Mouse (Mus musculus): Measurements from ENCODE around the gene Acsl1.

Acsl1 gene

DNA sequence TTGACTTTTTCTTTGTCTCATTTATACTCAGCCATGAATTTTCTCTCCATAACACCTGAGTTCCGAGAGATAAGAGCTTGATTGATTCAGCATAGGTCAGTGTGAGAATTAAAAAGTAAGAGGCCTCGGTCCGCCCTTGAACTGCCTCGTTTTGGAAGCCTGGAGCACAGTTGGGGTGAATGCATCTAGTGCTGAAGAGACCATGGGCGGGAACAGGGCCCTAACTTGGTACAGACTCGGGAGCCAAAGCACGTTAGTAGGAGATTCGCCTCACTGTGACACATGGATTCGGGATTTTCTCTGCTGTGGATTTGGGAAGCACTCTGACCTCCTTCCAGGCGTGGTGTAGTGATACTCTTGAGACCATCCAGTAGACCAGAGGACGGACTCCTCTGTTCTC, 4.6 kb downstream of the Acsl1 start:
- DNase-seq (ENCODE audit: low read depth, low spot score) = no peak

DNA sequence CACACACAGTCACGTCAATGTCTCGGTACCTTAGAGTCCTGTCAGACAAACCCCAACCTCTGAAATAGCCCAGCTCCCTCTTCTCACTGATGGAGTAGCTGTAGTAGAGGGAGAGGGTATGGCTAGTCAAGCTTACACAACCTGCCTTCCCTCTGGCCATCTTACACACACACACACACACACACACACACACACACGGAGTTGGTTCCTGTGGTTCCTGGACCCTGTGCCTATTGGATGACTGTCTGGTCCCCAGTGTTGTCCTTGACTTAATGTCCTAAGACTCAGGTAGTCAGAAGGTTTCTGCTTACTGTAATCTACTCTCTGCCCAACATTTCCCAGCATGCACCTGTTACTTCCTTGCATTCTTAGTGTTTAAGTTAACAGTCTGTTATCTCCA, 5.1 kb downstream of the Acsl1 start:
- no peak for DNase-seq (ENCODE audit: low read depth, low spot score)

DNA sequence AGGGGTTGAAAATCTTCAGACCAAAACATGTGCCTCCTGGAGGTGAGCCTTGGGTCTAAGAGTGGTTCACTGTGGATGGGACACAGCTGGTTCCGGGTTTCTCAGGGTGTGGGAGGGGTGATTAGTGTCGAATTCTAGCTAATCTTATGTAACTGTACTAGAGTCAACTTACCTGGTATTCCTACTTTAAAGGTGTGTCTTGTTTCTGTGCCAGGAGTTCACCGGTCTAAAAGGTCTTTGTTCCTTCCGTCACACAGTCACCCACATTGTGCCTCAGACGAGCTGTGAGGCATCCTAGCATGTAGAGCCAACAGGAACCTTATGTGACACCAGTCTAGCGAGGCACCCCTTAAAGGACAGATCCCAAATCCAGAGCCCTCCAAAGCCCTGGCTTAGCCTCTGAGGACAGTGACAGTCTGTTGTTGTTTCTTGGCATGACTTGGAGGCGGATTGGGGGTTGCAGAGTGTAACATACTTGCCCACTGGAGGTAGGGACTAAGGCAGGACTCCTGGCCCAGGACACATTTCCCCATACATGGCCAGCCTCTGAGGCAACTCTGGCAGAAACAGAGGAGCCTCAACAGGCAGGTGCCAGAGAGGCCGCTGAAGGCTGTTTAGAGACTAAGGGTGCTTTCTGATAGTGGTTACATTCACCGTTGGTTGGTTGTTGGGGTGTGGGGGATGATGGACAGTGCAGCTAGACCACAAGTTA, 7.1 kb downstream of the Acsl1 start:
- DNase-seq (ENCODE audit: low read depth, low spot score) = no peak

- DNase-seq (ENCODE audit: low read depth, low spot score) = no peak
Measured at GRCm38 (mm10) chr8:46478783-46479182, 7.9 kb downstream of the Acsl1 start.

DNA sequence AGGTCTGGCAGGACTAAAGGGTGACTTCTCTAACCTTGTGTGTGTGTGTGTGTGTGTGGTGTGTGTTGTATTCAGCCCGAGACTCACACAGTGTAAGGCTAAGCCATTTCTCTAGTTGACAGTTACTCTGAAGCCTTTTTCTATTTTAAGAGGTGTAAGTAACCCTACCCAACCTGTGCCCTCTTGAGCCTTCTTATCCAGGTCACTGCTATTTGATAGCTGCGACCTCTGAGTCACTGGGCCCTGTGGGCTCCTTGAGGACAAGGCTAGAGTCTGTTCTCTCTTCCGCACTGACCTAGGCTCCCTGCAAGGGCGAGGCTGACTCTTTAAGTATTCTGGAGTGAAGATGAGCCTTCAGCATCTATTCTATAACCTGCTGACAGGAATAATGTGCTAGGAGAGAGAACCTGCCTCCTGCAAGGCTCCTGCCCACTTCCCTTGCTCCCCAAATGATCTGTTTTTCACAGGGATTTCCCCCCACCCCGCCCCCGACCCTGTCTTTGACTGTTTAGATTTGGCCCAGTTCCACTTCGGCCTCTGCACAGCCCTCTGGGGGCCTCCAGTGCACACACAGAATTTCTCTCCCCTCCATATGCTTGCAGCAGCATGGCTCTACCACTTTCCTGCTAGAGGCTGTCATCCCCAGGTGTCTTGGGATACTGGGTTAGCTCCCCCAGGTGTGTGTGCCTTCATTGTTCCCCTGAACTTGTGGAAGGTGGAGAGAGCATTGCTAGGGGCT, 9.1 kb downstream of the Acsl1 start:
- DNase-seq (ENCODE audit: low read depth, low spot score) = no peak

DNA sequence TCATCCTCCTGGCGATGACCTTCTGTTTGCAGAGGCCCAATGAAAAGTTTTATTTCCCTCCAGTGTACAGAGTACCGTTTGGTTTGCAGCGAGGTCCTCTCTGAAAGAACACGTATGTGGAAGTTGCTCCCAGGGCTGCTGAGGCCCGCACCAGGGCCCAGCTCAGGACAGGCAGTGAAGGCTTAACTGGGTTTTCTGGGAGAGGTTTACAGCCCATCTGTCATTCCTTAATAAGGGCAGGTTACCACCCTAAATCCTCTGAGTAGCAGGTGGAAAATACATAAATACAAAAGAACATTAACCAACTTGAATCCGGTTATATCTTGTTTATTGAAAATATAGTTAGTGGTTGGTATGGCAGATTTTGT, 9.7 kb downstream of the Acsl1 start:
- no peak for DNase-seq (ENCODE audit: low read depth, low spot score)

GRCm38 (mm10) chr8:46482771-46483170, 11.9 kb downstream of the Acsl1 start:
- DNase-seq (ENCODE audit: low read depth, low spot score) = no peak

DNA sequence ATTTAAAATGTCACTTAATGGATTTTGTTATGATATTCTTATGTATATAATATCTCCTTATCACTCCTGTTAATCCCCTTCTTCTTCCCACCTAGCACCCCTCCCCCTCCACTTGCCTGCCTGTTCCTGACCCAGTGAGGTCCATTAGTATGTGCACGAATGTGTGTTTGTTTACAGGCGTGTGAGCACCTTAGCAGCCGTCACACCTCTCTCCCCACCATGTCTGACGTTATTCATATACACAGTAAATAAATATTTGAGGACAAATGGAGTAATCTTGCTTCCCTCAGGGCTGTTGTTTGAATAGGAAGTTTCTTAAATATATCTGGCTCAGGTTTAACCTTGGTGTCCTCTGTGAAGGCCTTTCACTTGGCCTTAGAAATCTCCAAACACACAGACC, 12.4 kb downstream of the Acsl1 start:
- DNase-seq (ENCODE audit: low read depth, low spot score) = no peak

DNA sequence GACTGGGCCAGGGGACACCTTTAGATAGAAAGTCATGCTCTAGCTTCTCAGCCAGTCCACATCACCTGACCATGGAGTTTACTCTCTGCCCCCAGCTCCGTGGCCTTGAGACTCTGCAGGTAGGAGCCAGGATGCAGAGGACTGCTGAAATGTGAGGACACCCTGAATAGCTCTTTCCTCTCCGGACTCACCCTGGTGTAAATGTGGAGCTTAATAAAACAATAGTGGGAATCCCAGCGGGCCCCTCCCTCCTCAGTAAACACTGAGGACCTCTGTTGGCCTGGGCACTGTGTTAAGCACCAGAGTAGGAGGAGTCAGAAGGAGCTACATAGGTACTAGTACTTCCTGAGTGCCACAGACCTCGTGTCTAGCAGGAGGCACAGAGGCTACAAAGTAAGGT, 13.2 kb downstream of the Acsl1 start:
- DNase-seq (ENCODE audit: low read depth, low spot score) = no peak

DNA sequence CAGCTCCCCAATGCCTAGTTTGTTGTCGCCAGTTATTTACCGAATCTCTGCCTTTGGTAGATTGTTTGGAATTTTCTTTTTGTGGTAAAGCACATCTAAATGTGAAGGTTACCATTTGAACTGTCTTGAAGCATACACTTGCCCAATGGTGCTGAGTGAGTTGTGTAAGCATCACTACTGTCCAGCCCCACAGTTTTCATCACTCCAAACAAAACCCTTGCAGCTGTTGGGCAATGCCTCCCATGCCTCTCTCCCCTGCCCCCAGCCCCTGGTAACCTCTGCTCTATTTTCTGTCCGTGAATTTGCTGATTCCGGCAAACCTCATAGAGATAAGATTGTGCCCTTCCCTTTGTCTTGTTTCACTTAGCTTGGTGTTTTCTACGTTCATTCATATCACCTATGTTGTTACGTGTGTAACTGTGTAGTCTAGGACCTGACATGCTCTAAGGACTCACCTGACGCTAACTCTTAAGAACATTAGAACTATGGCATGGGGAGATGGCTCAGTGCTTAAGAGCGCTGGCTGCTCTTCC, 14.2 kb downstream of the Acsl1 start:
- DNase-seq (ENCODE audit: low read depth, low spot score) = no peak

DNA sequence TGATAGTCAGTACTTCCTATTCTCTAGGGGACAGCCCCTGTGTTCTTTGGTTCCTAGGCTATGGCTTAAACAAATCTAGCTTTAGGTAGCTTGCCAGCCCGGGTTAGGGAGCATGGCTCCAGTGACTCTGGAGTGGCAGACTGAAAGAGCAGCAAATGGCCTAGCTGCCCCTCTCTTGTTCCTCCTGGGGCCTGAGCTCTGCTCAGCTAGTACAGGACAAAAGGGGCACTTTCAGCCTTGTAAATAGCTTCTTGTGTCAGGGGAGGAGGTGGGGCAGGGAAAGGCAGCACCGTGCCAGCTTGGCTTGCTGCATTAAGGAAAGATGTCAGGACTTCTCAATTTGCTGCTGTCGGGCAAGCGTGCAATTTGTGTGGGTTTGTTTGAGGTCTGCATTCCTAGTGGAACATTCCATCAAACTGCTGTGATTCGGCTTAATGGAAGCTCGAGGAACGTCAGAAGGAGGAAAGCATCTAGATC, 17.3 kb downstream of the Acsl1 start:
- no peak for DNase-seq (ENCODE audit: low read depth, low spot score)

DNA sequence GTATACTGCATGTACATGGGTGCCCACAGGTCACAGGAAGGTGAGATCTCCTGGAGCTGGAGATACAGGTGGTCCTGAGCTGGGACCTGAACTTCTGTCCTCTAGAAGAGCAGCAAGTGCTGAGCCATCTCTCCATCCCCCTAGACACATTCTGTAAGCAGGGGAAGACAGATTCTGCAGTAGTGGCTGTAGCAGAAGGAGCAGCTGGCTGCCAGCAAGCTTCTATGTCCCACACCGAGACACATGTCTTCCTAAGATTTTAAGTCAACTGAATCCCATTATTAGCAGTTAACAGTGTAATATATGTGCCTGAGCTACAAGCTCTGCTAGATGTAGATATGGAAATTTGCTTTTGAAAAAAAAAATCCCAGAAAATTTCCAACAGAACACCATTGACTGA, 18.4 kb downstream of the Acsl1 start:
- DNase-seq (ENCODE audit: low read depth, low spot score) = no peak

- DNase-seq (ENCODE audit: low read depth, low spot score) = no peak
Measured at GRCm38 (mm10) chr8:46490250-46490649, 19.4 kb downstream of the Acsl1 start.

- DNase-seq (ENCODE audit: low read depth, low spot score) = no peak
Measured at GRCm38 (mm10) chr8:46490821-46491220, 20.0 kb downstream of the Acsl1 start.

- no peak for DNase-seq (ENCODE audit: low read depth, low spot score)
Measured at GRCm38 (mm10) chr8:46493495-46494170, 22.8 kb downstream of the Acsl1 start.

- DNase-seq (ENCODE audit: low read depth, low spot score) = no peak
Measured at GRCm38 (mm10) chr8:46496852-46497251, 26.0 kb downstream of the Acsl1 start.

DNA sequence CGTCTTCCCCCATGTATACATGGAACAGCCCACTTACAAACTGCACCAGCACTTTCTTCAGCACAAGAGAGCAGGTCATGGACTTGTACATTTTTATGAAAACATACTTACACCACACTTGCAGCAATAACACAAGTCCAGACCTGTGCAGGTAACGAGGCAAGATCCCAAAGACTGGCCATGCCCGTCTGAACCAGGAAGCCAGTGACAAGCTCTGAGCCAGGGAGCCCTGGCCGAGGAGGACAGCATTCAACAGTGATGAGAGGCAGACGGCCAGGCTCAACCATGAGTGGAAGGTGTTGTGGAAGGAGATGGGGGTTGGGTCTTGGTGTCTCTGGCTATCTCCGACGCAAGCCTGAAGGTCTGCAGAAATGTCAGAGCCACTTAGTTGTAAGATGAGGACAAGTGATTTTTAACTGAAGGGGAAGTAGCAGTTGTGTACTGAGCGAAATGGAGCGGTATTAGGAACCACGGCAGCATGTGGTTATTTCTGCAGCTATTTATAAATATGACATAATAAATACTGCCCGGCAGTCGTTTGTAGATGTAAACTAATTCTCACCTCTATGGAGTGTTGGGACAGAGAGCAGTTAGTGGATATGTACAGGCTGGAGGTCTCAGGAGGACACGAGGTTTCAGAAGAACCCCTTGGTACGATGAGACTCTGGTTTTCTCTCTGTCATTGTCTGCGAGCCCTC, 26.6 kb downstream of the Acsl1 start:
- DNase-seq (ENCODE audit: low read depth, low spot score) = no peak

DNA sequence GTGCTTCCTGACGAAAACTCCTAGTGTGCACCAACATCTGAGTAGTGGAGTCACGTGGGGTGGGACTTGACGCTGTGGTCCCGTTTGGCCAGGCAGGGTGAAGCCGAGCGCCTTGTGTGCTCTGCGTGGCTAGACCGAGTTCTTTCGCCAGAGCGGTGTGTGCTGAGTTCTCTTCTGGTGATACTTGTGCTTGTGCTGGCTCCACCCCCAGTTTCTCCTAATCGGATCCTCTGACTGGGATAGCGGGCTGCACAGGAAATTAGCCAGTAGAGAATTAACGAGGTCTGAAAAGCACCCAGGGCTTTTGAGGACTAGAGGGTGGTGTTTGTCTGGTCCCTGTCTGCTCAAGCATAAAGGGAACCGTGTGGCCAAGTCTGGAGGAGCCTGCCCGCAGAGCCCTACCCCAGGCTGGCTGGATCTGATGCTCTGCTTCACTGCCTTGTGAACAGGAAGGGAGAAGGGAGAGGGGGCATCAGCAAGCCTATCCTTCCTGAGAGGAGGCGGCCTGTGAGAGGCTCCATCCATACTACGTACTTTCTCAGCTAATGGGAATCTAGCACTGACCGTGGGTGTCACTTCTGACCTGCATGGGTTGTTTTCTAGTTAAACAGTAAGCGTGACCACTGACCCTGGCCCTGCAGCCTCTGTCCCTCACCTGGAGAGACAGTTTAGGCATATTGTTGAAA, 28.7 kb downstream of the Acsl1 start:
- DNase-seq (ENCODE audit: low read depth, low spot score) = no peak

DNA sequence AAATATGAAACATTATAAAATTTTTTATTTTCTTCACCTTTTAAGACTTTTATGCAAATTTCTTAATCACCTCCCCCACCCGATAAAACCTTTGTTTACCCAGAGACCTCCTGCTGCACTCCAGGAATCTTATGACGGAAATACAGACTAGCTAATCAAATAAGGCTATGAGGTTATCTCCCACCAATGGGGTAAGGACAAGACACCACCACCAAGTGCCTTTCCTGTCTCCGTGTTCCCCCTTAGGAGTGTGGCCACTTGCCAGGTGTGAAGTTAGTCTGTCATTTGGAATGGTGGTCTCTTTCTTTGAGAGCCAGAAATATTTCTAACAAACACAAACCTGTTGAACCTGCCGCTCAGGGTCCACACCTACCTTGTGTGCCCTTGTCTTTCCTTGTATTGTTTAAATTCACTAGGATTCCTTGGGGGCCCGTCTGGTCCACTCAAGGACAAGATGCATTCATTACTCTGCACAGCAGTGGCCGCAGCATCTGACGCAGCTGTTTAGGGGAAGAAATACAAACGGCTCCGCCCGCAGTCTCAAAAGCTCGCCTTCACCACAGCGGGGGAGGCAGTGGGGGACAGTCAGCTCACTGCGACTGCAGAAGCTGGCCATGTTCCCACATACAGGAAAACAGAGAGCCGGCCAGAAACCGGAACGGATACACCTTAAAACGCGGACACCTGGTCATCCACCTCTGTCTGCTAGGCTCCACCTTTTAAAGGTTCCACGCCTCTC, 31.7 kb downstream of the Acsl1 start:
- DNase-seq (ENCODE audit: low read depth, low spot score) = no peak

DNA sequence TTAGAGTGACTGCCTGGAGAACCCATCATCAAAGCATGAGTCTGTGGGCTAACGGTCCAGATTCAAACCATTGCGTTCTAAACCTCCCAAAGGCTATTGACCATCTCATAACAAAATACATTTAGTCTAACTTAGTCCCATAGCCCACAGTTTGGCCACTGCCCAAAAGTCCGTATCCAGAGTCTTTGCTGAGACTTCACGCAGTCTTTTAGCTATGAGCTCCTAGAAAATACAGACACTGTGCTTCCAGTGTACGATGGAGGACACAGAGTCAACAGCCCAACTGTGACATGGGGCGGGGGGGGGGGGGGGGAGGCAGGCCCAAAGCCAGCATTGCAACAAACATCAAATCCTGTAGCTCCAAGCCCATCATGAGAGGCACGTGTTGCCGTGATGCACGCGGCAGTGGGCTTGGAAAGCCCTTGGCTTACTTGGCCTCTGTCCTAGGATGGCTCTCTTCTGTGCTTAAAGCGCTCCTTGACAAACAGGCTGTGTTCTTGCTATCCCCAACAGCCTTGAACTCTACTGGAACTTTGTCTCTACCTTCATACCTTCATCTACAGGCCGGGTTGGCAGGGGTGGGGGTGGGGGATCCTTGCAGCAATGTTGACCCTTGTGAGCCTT, 32.3 kb downstream of the Acsl1 start:
- DNase-seq (ENCODE audit: low read depth, low spot score) = no peak
